Mouse (Mus musculus): ENCODE measurements at regions not wholly inside any gene's neighbourhood (a gene's known extent, or its start where the extent isn't known, plus 50 kb on each side); places are given as distances from the start of the nearest gene placed in this dataset.

DNA sequence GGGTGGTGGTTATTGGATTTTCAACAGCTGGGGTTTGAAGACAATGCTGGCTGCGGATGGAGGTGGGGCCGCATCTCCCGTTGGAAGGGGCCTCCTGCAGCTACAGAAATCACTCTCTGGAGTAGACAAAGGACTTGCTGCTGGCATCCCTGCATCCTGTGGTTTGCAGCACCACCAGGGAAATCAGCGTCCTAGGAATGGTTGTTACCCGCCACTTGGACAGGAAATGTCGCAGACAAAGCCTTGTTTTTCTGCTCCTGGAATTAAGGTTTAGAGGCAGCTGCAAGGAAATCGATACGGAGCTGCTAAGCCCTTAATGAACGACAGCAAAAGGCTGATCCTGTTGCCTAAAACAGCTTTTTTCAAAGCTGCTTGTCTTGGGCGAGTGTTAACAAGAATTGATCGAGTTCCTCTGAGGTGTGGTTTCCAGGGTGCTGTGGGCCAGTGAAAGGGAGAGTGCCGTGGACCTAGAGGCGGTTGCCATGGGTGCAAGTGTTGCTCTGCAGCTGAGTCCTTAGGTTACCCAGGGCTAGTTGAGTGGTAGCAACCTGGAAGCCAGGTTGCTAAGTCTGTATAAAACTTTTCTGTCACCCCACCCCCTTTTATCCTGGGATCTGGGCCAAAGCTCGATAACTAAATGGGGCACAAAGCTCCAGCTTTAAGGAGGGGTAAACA is 230.6 kb upstream of the Chd6 start:
- DNase-seq: no peak

DNA sequence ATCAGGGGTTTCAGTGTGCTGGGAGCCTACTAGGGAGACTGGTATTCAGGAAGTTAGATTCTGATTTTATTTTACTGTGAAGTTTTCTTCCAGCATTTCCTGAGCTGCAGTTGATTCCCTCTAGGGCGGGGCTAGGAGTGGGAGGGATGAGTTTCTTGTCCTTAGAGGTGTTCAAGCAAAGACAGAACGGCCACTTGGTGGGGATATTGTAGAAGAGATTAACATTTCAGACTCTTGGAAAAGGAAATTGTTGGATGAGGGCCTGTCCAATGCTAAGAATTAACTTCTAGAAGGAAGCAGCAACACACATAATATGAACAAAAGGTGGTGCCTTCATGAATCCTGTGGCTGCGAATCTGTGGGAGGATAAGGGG is 230.1 kb upstream of the Chd6 start:
- DNase-seq: no peak

DNA sequence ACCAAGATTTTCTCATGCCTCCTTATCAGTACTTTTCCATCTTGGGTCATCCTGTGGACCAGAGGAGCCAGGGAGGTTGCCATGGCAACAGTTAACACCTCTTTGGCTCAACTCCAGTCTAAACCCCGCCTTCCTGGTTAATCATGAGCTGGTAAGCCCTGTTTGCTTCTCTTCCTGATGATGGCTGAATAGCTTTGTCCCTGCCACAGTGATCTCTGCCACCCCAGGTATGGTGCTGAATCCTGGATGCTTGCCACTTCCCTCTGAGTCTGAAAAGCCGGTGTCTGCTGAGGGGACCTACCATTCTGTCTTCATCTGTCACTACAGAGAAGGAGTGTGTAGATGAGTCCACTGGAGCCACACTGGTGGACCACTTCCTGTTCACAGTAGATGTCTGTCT is 223.8 kb upstream of the Chd6 start:
- no peak for DNase-seq

DNA sequence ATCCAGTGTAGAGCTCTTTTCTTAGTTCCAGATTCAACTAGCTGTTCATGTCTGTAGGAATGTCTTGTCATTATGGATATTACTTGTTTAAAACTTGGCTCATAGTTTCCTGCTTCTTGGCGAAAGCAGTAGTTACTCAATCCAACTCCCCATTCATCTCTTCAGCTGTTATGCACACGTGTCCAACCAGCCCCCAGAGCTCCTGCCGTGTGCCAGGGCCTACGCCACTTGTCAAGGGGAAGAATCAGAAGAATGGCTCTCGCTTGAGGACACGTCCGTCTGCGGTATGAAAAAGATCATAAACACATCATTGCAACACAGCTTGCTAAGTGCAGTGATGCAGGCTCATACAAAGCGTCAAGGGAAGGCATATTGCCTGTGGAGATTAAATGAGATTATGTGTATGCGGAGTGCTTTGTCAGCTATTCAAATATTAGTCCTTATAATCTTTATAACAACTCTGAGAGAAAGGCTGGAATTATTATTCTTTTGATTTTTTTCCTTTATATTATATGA is 223.0 kb upstream of the Chd6 start:
- no peak for DNase-seq

DNA sequence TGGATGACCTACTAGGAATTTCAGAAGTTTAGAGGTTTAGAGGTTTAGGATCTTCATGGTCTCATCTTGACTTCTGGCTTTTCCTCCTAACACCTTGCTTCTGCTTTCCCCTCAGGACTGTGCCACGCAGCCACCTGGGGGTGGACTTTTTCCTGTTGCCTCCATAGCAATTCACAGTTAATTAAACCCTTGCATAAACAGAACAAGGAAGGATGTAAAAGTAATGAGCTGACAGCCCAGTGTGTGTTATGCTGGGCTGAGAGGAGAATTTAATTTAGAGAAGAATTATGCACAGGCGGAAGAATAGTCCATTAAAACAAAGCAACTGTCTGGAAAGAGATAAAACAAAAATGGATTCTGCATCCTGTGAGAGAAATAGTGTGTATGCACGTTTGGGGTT is 193.9 kb upstream of the Chd6 start:
- no peak for DNase-seq

DNA sequence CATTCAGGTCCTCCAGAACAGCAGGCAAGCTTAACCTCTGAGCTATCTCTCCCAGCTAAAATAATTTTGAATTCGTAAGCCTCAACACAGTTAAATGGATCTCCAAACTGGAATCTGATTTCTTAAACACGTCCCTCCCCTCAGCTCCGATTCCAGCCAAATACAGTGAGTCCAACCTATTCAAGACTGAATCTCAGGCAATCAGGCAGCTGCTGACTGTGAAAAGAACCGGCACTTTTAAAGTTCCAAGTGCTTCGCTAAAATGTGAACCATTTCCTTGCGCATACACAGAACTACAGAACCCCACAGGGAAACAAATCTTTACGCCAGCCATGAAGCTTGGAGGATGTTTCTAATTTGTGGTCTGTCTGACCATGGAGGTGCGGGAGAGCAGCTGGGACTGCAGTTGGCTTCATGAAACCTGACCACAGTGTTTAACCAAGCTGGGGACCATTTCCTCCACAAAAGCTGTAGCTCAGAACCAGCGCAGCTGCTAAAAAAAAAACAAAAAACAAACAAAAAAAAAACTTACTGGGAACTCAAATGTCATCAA is 160.1 kb upstream of the Chd6 start:
- no peak for DNase-seq

DNA sequence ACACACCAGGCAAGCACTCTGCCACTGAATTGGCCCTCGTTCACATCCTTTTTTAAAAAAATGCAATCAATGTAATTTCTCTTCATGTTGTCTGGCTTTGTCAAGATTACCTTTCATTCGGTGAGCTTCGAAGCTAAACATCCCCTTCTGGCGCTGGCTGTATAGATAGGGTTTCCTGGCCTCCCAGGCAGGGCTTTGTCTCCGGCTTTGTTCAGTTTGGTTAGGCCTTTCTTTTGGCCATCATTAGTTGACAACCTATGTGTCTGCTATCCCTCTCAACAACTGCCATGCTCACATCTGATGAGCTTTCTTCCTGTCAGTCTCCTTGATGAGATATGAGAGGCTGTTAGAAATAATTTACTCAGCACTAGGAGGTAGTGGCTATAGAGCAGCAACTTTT is 157.6 kb upstream of the Chd6 start:
- DNase-seq: no peak

DNA sequence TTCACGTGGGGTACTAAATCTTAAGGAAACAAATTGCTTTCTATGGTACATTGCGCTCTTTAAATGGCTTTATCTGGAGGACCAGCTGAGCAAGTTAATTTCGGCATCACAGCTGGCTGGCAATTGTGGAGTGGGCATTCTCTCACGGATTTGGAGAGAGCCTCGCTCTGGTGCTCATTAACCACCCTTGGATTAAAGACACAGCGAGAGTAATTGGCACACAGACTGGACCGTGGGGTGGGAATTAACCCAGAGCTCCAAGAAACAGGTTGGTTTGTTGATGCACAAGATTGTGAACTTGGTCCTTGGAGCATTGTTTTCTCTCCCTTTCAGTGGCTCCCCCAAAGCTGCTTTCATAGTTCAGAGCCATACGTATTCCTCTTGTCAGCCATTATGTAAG is 156.3 kb upstream of the Chd6 start:
- no peak for DNase-seq

DNA sequence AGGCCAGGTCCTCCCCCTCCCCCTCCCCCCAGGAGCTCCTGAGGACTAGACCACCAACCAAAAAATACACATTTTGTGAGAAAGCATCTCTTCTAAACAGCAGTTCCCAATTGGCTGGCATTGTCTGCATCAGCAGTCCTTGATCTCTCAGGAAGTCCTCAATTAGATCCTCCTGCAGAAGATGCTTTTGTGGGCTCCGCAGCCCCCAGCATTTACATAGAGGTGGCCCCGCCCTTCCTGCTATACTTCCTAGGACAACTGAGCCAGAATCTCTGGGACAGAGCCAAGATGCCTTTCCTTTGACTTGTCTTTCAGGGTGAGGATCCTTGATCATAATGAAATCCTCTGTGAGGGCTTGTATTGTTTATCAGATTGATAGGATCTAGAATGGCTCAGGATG is 143.9 kb upstream of the Chd6 start:
- no peak for DNase-seq

DNA sequence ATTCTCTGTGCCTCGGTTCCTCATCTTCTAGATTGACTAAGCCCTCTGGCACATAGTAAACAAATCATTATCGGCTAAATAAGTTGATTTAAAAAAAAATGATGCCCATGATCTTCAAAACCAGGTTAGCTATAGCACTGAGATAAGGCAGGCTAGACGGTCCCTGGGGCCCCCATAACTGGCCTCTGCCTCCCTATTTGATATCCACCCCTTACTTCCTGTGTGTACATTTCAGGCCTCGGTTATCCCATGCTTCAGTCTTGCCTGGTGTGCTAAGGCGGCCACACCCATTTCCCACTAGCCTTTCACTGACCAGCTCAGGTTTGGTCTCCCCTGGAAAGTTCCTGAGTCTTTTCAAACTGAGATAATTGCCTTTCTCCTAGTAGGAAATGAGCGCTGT is 132.8 kb upstream of the Chd6 start:
- DNase-seq: no peak

DNA sequence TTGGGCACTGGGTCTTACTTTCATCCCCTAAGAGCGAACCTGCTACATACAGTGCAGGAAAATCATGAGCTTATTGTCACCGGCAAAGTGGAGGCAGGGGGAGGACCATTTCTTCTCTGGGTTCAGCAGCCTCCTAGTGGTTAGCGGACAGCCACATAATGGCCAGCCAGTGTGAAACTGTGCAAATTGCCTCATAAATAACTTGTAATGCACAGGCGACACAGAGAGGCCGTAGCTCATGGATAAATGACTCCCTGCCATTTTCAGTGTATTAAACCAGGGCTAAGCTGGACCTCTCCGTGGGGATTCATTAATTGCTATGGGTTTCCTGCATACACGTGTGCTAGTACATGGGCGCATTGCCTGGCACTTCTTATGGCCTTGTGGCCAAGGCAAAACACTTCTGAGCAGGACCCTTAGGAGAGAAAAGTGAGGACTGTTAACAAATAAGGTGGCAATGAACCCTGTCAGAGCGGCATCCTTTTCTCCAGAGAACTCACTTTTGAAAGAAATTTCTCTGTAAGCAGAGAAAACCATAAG is 128.5 kb upstream of the Chd6 start:
- DNase-seq: no peak

DNA sequence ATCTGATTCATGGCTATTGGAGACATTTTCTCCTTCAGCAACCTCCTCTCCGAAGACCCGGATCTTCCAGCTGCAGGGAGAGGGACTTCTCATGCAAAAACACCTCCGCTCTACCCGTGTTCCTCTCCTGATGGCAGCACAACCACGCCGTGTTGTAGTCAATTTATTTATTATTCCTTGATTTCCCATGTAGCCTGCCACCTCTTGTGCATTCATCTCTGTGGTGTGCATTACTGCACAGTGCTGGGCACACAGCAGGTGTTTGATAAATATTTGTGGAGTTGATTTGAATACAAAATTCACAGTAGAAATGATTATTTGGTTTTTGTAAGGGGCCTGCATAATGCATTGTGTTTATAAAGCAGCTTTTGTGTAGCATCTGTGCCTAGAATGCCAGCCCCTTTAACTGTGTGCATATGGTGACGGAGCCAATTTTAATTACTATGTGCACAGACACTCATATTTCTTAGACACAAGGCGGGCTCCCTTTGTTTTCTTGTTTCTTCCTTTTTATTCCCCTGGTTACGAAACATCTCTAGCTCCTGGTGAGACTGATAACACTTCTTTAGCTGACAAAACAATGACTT is 124.4 kb upstream of the Chd6 start:
- DNase-seq: no peak

DNA sequence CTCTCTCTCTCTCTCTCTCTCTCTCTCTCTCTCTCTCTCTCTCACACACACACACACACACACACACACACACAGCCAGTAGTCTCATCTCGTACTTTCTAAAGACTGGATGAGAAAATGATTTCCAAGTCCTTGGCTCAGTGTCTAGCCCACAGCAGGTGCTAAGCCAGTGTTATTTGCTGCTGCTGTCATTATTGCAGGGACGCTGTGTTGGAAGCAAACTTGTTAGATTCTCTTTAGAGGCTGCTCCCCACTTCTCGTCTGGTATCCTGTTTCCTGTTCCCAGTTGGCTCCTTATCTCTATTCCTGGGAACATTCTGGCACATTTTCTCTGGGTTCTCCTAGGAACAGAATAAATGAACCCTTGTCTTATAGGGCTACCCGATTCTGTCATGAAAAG is 122.5 kb upstream of the Chd6 start:
- no peak for DNase-seq

DNA sequence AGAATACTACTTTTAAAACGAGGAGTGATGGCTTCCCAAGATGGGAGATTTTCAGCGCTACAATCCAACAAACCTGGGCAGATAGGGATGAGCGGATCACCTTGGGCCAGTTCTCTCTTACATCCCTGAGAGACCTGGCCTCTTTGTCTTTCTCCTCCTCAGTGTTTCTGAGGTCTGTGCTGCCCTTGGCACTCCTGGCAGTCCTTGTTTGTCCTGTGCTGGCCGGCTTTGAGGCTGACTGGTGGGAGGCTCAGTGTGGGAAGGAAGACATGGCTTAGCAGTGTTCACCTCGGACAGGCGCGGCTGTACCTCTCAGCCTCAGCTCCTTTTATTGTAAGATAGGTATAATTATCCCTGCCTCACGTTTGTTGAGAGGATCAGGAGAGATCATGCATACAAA is 106.9 kb upstream of the Chd6 start:
- DNase-seq: no peak

DNA sequence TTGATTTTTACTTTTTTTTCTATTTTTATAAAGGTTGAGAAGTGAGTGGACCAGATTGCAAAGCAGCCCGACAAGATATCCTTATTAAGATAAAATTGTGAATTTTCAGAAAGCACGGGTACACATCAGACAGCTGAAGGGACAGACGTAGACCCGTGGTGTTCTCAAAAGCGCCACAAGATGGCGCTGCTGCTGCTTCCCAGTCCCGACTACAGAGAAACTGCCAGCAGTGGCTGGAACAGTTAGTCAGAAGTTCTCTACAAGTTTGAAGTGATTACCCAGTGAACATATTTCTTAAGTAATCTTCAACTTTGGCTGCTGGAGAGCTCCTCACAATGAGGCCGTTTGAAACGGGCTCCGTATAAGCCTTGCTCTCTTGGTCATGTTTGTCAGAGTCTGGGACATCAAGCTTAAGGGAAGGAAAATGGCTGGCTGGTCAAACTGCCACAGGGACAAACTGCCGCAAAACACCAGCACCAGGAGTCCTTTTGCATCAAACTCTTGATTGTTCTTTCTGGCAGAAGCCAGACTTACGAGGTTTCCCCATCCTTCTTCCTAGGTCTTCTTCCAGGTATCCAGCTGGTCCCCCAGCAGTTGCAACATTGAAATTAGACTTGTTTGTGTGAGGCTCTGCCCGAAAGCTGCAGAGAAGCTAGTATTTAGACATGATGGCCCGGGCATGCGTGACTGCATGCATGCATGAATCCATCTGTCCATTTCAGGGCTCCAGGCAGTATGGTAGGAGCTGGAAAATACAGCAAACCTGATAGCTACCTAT is 106.0 kb upstream of the Chd6 start:
- DNase-seq: peak; percentile 30

DNA sequence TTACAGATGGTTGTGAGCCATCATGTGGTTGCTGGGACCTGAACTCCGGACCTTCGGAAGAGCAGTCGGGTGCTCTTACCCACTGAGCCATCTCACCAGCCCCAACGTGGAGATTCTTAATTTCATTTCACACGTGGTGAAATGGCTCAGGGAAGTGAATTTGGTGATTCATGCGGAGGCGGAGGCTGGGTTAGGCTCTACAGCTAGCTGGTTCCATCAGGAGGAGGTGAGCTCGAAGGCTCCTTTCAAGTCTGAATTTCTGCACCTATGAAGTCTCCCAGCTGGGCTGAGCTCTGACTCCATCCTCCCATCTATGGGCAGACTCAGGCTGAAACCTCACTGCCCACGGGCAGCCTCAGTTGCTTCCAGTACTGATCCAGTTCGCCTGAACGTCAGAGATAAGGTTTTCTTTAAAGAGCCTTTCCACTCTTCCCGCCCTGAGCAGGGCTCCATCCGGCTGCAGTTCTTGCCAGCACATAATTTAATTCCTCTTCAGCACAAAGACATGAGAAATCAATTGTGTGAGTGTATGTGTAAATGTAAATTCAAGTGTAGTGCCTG is 103.5 kb upstream of the Chd6 start:
- no peak for DNase-seq

DNA sequence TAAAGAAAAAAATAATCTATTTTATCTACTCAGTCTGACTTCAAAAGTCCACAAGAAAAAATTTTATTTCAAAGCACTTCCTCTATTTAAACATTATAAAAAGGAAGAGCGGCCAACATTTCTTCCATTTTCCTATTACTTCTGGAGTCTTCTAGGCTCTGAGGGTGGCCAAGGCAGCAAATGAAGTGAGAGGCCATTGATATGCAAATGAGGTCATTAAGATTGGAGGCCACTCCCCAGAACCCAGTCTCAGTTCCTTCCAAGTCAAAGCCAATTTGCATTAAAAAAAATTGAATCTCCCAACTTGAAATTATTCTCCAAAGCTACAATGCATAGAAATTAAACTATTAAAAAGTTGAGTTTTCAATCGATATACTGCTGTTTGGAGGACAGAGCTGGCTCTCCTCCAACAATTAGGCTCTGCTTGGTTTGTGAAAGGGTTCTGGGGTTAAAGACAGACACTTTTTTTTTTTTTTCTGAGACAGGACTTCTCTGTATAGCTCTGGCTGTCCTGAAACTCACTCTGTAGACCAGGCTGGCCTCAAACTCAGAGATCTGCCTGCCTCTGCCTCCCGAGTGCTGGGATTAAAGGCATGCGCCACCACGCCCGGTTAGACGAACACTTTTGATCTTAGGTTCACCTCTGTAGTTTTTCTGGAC is 88.0 kb upstream of the Chd6 start:
- no peak for DNase-seq

DNA sequence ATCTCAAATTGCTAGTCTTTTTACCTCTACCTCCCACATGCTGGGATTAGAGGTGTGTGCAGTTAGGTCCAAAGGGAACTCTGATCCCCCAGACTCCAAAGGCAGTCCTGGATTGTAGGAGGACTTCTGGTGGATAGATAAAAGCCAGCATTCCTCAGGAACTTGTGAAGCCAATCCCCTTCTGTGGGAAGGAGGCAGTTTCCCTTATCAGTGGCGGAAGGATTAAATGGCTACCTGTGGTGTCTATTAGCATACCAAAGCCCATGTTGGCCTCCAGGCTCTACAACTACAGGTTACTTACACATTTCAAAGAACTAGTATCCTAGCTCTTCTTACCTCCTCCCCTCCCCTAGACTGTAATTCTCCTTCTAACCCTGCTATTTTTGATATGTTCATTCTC is 78.6 kb upstream of the Chd6 start:
- DNase-seq: no peak

DNA sequence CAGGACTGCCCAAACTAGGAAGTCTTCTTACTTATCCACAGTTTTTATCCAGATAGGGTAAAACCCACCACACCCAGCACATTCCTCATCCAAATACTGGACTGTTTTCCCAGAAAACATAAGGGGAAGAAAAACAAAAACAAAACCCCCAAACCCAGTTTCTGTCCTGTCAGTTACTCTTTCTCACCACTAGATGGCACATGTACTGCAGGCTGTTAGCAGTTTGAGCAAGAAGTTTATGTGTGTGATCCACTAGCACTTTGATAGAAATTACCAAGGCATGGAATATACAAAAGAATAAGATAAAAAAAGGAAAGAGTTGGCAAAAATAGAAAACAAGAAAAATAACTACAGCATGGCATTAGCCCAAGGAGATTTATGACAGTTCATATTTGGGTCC is 76.2 kb upstream of the Chd6 start:
- no peak for DNase-seq

DNA sequence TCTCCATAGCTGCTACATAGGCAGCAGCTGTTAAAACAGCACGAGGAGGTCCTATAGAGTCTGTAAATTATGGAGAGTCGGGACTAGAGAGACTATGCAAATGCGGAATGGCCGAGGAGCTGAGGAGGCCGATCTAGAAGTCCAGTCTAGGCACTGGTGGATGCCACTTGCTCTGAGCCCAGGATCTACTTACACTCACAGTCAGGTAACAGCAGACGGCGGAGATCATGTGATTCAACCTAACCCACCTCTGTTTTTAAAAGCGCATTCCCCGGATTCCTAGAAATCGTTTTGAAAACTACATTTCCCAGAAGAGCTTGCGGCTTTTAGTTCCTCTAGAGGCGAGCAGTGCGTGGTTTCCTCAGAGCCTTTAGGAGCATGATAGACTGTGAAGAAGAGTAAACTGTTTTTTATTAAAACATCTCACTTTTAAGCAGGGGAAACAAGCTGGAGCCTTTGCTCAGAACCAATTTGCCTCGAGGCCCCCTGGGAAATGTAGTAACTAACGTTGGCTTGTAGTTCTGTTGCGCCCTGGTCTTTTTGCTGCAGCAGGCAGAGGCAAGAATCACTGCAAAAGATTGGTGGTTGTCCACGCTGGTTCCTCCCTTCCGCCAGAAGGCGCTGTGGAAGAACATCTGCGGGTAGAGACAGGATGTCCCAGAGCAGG is 68.6 kb upstream of the Chd6 start:
- peak; percentile 64 to 66 for DNase-seq

DNA sequence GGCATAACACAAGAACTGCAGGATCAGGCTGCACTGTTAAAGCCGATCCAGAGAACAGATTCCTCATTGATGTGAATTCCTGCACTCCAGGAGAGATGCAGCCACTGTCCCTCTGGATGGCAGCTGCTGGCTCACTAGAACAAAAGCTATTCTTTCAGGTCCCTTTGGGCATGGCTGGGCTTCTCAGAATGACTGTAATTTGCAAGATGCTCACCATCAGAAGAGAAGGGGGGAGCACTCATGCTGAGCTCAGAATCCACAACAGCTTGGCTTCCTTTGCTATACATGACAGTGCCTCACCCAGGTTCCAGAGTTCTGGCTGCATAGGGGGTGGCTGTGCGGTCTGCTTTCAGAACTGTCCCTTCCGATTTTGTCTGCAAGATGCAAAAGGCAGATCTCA is 57.8 kb upstream of the Chd6 start:
- DNase-seq: no peak

DNA sequence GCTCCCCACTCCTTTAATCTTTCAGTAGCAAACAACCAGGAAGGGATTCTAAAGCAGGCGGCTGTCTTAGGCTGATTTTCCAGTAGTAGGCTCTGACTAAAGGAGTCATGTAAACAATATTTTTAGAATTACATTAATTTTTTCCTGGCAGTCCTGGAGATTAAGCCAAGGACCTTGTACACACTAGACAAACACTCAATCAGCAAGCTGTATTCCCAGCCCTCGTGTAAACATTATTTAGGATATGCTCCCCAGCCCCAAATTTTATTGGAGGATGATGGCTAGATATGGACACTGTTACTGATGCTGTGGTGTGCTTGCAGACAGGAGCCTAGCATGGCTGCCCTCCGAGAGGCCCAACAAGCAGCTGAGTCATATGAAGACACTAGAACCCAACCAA is 56.6 kb upstream of the Chd6 start:
- no peak for DNase-seq
